Mouse (Mus musculus) ES-E14 (cell line): ENCODE measurements around the gene Lgr6.

Experiments used
- CHD2 ChIP-seq: IDR thresholded peaks from 2 replicates; pipeline ENCODE4 v1.6.1; 2014; ENCODE audit warnings: mild to moderate bottlenecking, low read depth, low read length, inconsistent platforms
- HCFC1 ChIP-seq: IDR thresholded peaks from 2 replicates; pipeline ENCODE4 v1.6.1; 2012; ENCODE audit warnings: low read length, inconsistent platforms, borderline replicate concordance; ENCODE audit not compliant: insufficient read depth
- MAFK ChIP-seq: IDR thresholded peaks from 2 replicates; pipeline ENCODE4 v1.6.1; 2014; ENCODE audit warnings: mild to moderate bottlenecking, low read depth, low read length, inconsistent platforms; ENCODE audit not compliant: insufficient read depth
- ZC3H11A ChIP-seq: IDR thresholded peaks from 2 replicates; pipeline ENCODE4 v1.6.1; 2012; ENCODE audit warnings: low read depth, mild to moderate bottlenecking, inconsistent platforms, low read length, borderline replicate concordance

DNA sequence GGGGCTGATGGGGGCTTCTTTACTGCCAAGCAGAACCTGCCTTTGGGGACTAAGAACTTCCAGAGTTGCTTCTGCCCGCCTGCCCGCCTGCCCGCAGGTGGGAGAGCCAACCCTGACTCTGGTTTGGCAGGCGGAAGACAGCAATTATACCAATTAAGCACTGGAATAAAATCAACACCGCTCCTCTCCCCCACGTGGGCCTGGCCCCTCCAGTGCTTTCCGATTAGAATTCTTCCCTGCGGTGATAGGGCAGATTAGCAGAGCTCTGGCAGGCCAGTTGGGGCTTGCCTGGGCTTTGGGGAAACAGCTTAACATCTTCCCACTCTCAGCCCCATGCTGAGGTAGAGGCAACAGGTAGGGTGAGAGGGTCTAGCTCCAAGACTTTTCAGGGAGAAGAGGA lies 72.4 kb downstream of the Lgr6 start:
- TF ChIP-seq HCFC1 (no peak), CHD2 (no peak), ZC3H11A (no peak), MAFK (no peak)
